Comparison of ENCODE assay signal across 26 mouse cellular contexts in genomic region chr9:70037988-70038387, GRCm38 (mm10). TPM values are rescaled to one million over a fixed set of nuclear protein-coding genes. Genes with fewer than 3 reads are reported as not detected.
"Had no signal": no experiment of that assay in that cellular context is flagged by ENCODE, and none has a peak within 500 bp of the region (broad histone marks: within the 10 kb centered on the region; RNA-seq: fewer than 3 reads in every experiment).

TSS of gene Gcnt3 (minus strand) at chr9:70038088.

- H3K36me3 ChIP-seq: liver, embryonic 13.5 days; liver, embryonic 15.5 days; lung, embryonic 15.5 days; midbrain, embryonic 13.5 days; midbrain, embryonic 15.5 days; neural tube, embryonic 12.5 days had no signal

- DNase-seq: liver, embryonic 13.5 days; liver, postnatal 0 days; lung, adult 2 months; lung, postnatal 14 days; lung, postnatal 36 days; retina, postnatal 1 day; right cerebral cortex, adult 18-20 months; right cerebral cortex, postnatal 14 days; spleen, adult 18-20 months; thymus, adult 2 months; thymus, postnatal 25 days had no signal

- H3K4me1 ChIP-seq: lung, embryonic 15.5 days; megakaryocyte, embryonic 14.5 days; midbrain, embryonic 13.5 days; midbrain, embryonic 15.5 days; neural tube, embryonic 12.5 days had no signal

- H3K4me2 ChIP-seq: liver, embryonic 11.5 days; liver, embryonic 13.5 days; liver, embryonic 15.5 days; lung, embryonic 15.5 days; midbrain, embryonic 11.5 days; midbrain, embryonic 13.5 days; midbrain, embryonic 15.5 days; neural tube, embryonic 12.5 days had no signal

- H3K9me3 ChIP-seq: liver, embryonic 13.5 days; liver, embryonic 15.5 days; lung, embryonic 15.5 days; midbrain, embryonic 13.5 days; midbrain, embryonic 15.5 days; neural tube, embryonic 12.5 days had no signal

- H3K4me3 ChIP-seq: liver, embryonic 13.5 days; liver, embryonic 15.5 days; lung, embryonic 15.5 days; megakaryocyte, embryonic 14.5 days; midbrain, embryonic 13.5 days; midbrain, embryonic 15.5 days; neural tube, embryonic 12.5 days had no signal

- H3K9ac ChIP-seq: liver, embryonic 13.5 days; liver, embryonic 15.5 days; liver, postnatal 0 days; lung, embryonic 15.5 days; midbrain, embryonic 13.5 days; midbrain, embryonic 15.5 days; neural tube, embryonic 12.5 days had no signal

- H3K27ac ChIP-seq: liver, embryonic 13.5 days; liver, embryonic 15.5 days; lung, embryonic 15.5 days; macrophage; midbrain, embryonic 13.5 days; midbrain, embryonic 15.5 days; neural tube, embryonic 12.5 days had no signal

- H3K27me3 ChIP-seq: lung, embryonic 15.5 days; midbrain, embryonic 13.5 days; midbrain, embryonic 15.5 days; neural tube, embryonic 12.5 days had no signal

- ATAC-seq: liver, postnatal 0 days; lung, postnatal 0 days; midbrain, embryonic 13.5 days; midbrain, embryonic 15.5 days had no signal

RNA-seq across cellular contexts. Expression of gene Gcnt3, which starts in this region (rescaled TPM):
- total RNA-seq: megakaryocyte progenitor cell, adult 5-6 weeks; monocyte, adult 5-6 weeks; neutrophil, adult 5-6 weeks had no signal
- polyA plus RNA-seq: liver, embryonic 11.5 days; liver, embryonic 13.5 days; liver, embryonic 15.5 days; liver, postnatal 0 days; lung, adult 2 months; lung, postnatal 0 days; macrophage; midbrain, embryonic 11.5 days; midbrain, embryonic 13.5 days; midbrain, embryonic 15.5 days; midbrain, postnatal 0 days; neural tube, embryonic 12.5 days; neural tube, embryonic 14.5 days; thymus, adult 2 months had no signal
